Mouse (Mus musculus): ENCODE measurements around the gene Adam10. TPM values are rescaled to one million over a fixed set of nuclear protein-coding genes. Genes with fewer than 3 reads are reported as not detected.

The Adam10 gene
- polyA plus RNA-seq, 1 experiment from 2014 or later: 64.6 TPM

DNA sequence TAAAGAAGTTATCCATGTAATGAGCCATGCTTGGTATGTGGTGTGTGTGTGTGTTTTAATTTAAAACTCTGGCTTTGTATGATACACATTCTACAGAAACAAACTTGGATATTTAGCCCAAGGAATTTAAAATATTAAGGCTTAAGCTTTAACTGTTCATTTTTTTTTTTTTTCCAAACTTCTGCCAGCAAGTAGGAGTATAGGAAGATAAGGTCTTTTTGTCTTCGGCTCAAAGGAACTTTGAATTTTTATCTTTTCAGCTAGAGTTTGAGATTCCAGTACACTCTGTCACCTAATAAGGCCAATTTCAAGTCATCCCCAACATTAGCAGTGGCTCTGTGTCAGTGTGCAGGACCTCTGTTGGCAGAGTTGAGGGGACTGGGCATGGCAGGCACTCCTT lies 3.4 kb downstream of the Adam10 start:
- peaks cover 4% of the 10 kb centered on the region; the same call in 1 of the 2 replicates for H3K4me1 ChIP-seq (ENCODE audit: insufficient read depth, low read depth, low read length)
- no peak overlapping the region for H3K4me2 ChIP-seq (replicated peaks; ENCODE audit: low read depth, low read length)
- no peak overlapping the region for H3K27ac ChIP-seq (ENCODE audit: low read length)
- H3K9me3 ChIP-seq (ENCODE audit: low read length): no peaks in the 10 kb centered on the region
- no peaks in the 10 kb centered on the region for H3K27me3 ChIP-seq (replicated peaks; ENCODE audit: insufficient read depth, low read length)
- no peak for DNase-seq (ENCODE audit: low spot score)
- H3K4me3 ChIP-seq (ENCODE audit: low read depth, low read length): no peak overlapping the region
- WGBS: 28% methylated on average over 1 of the region's 1 CpGs
- TF ChIP-seq EP300 (IDR thresholded peaks at IDR 0.05) (no peak), CTCF (IDR thresholded peaks at IDR 0.05) (no peak)
- ATAC-seq: no peak
- H3K9ac ChIP-seq (replicated peaks; ENCODE audit: low read depth): no peak overlapping the region
- no peaks in the 10 kb centered on the region for H3K36me3 ChIP-seq (ENCODE audit: insufficient read depth, low read length)

DNA sequence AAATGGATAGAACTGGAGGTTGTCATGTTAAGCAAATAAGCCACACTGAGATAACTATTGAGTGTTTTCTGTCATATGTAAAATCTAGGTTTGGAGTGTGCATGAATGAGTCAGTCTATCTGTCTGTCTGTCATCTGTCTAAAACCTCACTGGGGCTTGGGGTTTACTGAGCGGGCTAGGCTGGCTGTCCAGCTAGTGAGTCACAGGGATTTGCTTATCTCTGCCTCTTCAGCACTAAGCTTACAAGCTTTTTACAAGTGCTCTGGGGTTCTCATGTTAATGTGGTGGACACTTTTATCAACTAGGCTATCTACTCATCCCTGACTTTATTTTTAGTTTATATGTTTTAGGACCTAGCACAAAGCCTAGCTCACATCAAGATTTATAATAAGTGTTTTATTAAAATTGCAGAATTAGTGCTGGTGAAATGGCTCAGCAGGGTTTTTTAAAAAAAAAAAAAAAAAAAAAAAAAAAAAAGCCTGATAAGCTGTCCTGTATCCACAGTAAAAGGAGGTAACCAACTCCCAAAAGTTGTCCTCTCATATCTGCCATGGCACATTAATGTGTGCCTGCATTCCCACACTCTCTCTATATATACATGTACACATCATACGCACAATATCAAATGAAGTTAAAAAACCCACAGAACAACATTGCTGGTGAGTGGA lies 9.6 kb downstream of the Adam10 start:
- H3K4me3 ChIP-seq (ENCODE audit: low read depth, low read length): no peak overlapping the region
- ATAC-seq: no peak

DNA sequence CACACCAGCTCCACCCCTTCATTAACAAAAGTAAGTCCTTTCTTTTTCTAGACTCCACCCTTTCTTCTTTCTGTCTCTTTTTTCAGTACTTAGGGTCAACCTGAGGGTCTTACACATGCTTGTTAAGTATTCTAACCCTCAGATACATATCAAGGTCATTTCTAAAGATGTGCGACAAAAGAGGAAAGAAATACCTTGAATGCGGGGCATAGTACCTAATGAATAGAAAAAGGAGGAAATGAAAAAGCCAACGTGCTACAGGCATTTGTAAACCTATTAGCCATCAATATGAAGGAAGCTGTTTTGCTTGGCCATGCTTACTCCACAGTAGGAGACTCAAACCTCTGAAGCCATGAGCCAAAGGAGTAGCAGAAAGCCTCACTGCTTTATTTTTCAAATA lies 11.1 kb downstream of the Adam10 start:
- H3K9ac ChIP-seq (replicated peaks; ENCODE audit: low read depth): no peak overlapping the region
- no peaks in the 10 kb centered on the region for H3K27me3 ChIP-seq (replicated peaks; ENCODE audit: insufficient read depth, low read length)
- no peak overlapping the region for H3K4me3 ChIP-seq (ENCODE audit: low read depth, low read length)
- H3K36me3 ChIP-seq (ENCODE audit: insufficient read depth, low read length): no peaks in the 10 kb centered on the region
- no peak for TF ChIP-seq CTCF (IDR thresholded peaks at IDR 0.05)
- TF ChIP-seq EP300 (IDR thresholded peaks at IDR 0.05): no peak
- 68% methylated on average over 3 of the region's 3 CpGs for WGBS
- H3K4me1 ChIP-seq (ENCODE audit: insufficient read depth, low read depth, low read length): 0 out of 2 replicates have a peak, but pooled peaks cover 6% of the 10 kb centered on the region
- no peak for DNase-seq (ENCODE audit: low spot score)
- no peak overlapping the region for H3K4me2 ChIP-seq (replicated peaks; ENCODE audit: low read depth, low read length)
- no peak for ATAC-seq
- H3K9me3 ChIP-seq (ENCODE audit: low read length): no peaks in the 10 kb centered on the region
- H3K27ac ChIP-seq (ENCODE audit: low read length): no peak overlapping the region

More for the DNA sequence above, 9.6 kb downstream of the Adam10 start:
- WGBS: 75% methylated on average over 2 of the region's 2 CpGs
- no peaks in the 10 kb centered on the region for H3K9me3 ChIP-seq (ENCODE audit: low read length)
- H3K27ac ChIP-seq (ENCODE audit: low read length): no peak overlapping the region
- no peak overlapping the region for H3K4me2 ChIP-seq (replicated peaks; ENCODE audit: low read depth, low read length)
- H3K9ac ChIP-seq (replicated peaks; ENCODE audit: low read depth): no peak overlapping the region
- H3K4me1 ChIP-seq (ENCODE audit: insufficient read depth, low read depth, low read length): 0 out of 2 replicates have a peak, but pooled peaks cover 6% of the 10 kb centered on the region
- TF ChIP-seq EP300 (IDR thresholded peaks at IDR 0.05) (no peak), CTCF (IDR thresholded peaks at IDR 0.05) (no peak)
- no peak for DNase-seq (ENCODE audit: low spot score)
- no peaks in the 10 kb centered on the region for H3K27me3 ChIP-seq (replicated peaks; ENCODE audit: insufficient read depth, low read length)
- H3K36me3 ChIP-seq (ENCODE audit: insufficient read depth, low read length): no peaks in the 10 kb centered on the region

DNA sequence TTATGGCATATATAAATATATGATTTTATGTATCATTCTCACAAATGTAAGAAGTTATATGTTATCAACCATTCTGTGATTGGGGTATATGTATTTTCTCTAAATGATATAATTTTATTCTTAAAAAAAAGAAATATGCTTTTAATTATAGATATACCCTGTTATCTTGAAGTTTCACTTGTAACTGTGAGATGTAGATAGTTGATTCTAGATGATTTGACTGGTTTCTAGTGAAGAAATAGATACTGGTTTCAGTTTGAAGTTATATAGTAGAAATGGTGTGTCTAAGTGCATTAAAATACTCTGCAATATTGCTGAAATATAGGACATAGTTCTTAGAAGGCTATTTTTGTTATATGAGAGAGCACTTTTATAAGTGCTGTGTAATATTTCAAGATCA lies 11.8 kb downstream of the Adam10 start:
- Histone ChIP-seq H3K27ac (ENCODE audit: low read length) (no peak overlapping the region), H3K4me2 (replicated peaks; ENCODE audit: low read depth, low read length) (no peak overlapping the region), H3K9me3 (ENCODE audit: low read length) (no peaks in the 10 kb centered on the region), H3K4me3 (ENCODE audit: low read depth, low read length) (no peak overlapping the region), H3K36me3 (ENCODE audit: insufficient read depth, low read length) (no peaks in the 10 kb centered on the region), H3K27me3 (replicated peaks; ENCODE audit: insufficient read depth, low read length) (no peaks in the 10 kb centered on the region), H3K4me1 (ENCODE audit: insufficient read depth, low read depth, low read length) (0 out of 2 replicates have a peak, but pooled peaks cover 6% of the 10 kb centered on the region), H3K9ac (replicated peaks; ENCODE audit: low read depth) (no peak overlapping the region)
- DNase-seq (ENCODE audit: low spot score) (no peak), ATAC-seq (no peak)
- no peak for TF ChIP-seq EP300 (IDR thresholded peaks at IDR 0.05)
- TF ChIP-seq CTCF (IDR thresholded peaks at IDR 0.05): no peak

DNA sequence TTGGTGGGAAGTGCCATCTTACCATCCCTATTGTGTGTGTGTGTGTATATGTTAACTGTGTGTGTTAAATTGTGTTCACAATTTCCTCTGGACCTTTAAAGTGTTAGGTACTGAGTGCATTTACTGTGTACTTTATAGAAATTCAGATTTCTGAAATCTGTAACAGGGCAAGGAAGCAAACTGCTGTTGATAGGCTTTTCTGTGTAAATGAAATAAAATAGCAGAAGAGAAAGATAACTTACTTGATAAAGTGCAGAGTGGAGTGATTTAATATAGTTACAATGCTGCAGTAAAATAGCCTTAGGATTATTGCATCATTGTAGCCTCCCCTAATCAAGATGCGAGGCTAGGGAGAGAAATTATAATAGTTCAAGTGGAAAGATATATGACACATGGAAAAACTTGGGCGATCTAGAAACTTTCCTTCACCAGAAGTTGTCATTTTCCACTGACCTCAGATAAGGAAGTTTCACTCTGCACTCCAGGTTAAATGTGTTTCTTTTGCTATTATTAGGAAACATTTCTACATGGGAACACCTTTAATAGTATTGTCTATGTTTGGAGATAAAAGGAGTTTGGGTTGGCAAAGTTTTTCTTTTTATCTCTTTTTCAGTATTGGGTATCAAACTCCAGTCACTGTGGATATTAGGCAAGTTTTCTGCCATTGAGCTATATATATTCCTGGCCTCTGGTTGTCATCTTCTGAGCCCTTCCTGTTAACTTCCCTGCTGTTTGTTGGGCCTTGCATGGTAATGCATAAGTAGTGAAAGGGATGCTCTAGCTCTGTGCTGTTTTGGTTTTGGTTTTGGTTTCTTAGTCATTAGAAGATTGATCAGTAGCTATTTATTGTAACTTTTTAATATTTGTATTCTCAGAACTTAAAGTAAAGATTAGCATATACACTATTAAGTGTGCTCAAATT lies 13.2 kb downstream of the Adam10 start:
- no peak for TF ChIP-seq CTCF (IDR thresholded peaks at IDR 0.05)
- no peak for TF ChIP-seq EP300 (IDR thresholded peaks at IDR 0.05)
- H3K36me3 ChIP-seq (ENCODE audit: insufficient read depth, low read length): no peaks in the 10 kb centered on the region
- H3K9me3 ChIP-seq (ENCODE audit: low read length): no peaks in the 10 kb centered on the region
- H3K9ac ChIP-seq (replicated peaks; ENCODE audit: low read depth): no peak overlapping the region
- DNase-seq (ENCODE audit: low spot score) (no peak), ATAC-seq (no peak)
- no peak overlapping the region for H3K27ac ChIP-seq (ENCODE audit: low read length)
- H3K27me3 ChIP-seq (replicated peaks; ENCODE audit: insufficient read depth, low read length): no peaks in the 10 kb centered on the region
- H3K4me3 ChIP-seq (ENCODE audit: low read depth, low read length): no peak overlapping the region
- H3K4me2 ChIP-seq (replicated peaks; ENCODE audit: low read depth, low read length): no peak overlapping the region
- 61% methylated on average over 2 of the region's 2 CpGs for WGBS
- 0 out of 2 replicates have a peak, but pooled peaks cover 6% of the 10 kb centered on the region for H3K4me1 ChIP-seq (ENCODE audit: insufficient read depth, low read depth, low read length)

GRCm38 (mm10) chr9:70695723-70696122 lies 16.9 kb downstream of the Adam10 start:
- Histone ChIP-seq H3K4me1 (ENCODE audit: insufficient read depth, low read depth, low read length) (peaks cover 8% of the 10 kb centered on the region; the same call in 1 of the 2 replicates), H3K4me2 (replicated peaks; ENCODE audit: low read depth, low read length) (no peak overlapping the region), H3K27ac (ENCODE audit: low read length) (no peak overlapping the region), H3K27me3 (replicated peaks; ENCODE audit: insufficient read depth, low read length) (no peaks in the 10 kb centered on the region), H3K36me3 (ENCODE audit: insufficient read depth, low read length) (no peaks in the 10 kb centered on the region), H3K4me3 (ENCODE audit: low read depth, low read length) (no peak overlapping the region), H3K9ac (replicated peaks; ENCODE audit: low read depth) (no peak overlapping the region), H3K9me3 (ENCODE audit: low read length) (no peaks in the 10 kb centered on the region)
- ATAC-seq (no peak), DNase-seq (ENCODE audit: low spot score) (no peak)
- 91% methylated on average over 2 of the region's 2 CpGs for WGBS
- no peak for TF ChIP-seq EP300 (IDR thresholded peaks at IDR 0.05)
- TF ChIP-seq CTCF (IDR thresholded peaks at IDR 0.05): no peak
